In genomic region chr9:100689765-100690316, GRCm38 (mm10) we compare ENCODE assay signal across 17 mouse cellular contexts.
"Had no signal": no experiment of that assay in that cellular context is flagged by ENCODE, and none has a peak within 500 bp of the region (broad histone marks: within the 10 kb centered on the region; RNA-seq: fewer than 3 reads in every experiment).

No protein-coding gene starts in this region.

- H3K36me3 ChIP-seq: liver, embryonic 13.5 days; midbrain, embryonic 13.5 days; neural tube, embryonic 12.5 days; neural tube, embryonic 15.5 days had no signal

- H3K27me3 ChIP-seq: liver, embryonic 13.5 days; midbrain, embryonic 13.5 days; neural tube, embryonic 12.5 days; neural tube, embryonic 15.5 days had no signal

- H3K9me3 ChIP-seq: liver, embryonic 13.5 days; midbrain, embryonic 13.5 days; neural tube, embryonic 12.5 days; neural tube, embryonic 15.5 days had no signal

- H3K4me3 ChIP-seq: layer of hippocampus, adult 2 months; liver, embryonic 13.5 days; midbrain, embryonic 13.5 days; neural tube, embryonic 12.5 days; neural tube, embryonic 15.5 days had no signal

- H3K4me2 ChIP-seq: liver, embryonic 13.5 days; midbrain, embryonic 13.5 days; neural tube, embryonic 12.5 days; neural tube, embryonic 15.5 days had no signal

- DNase-seq: kidney, adult 18-20 months; kidney, adult 9 months; kidney, postnatal 25 days; layer of hippocampus, adult 9-11 months; liver, embryonic 13.5 days; lung, adult 2 months; lung, postnatal 14 days; thymus, adult 2 months; thymus, postnatal 14 days; thymus, postnatal 4 days had no signal

- H3K27ac ChIP-seq: kidney, postnatal 0 days; layer of hippocampus, adult 2 months; liver, embryonic 13.5 days; macrophage; midbrain, embryonic 13.5 days; neural tube, embryonic 12.5 days; neural tube, embryonic 15.5 days; stomach, postnatal 0 days had no signal

- ATAC-seq: midbrain, embryonic 13.5 days had no signal

- H3K9ac ChIP-seq: liver, embryonic 13.5 days; midbrain, embryonic 13.5 days; neural tube, embryonic 12.5 days; neural tube, embryonic 15.5 days had no signal
